ENCODE assay signal across 8 mouse cellular contexts in the genomic region with DNA sequence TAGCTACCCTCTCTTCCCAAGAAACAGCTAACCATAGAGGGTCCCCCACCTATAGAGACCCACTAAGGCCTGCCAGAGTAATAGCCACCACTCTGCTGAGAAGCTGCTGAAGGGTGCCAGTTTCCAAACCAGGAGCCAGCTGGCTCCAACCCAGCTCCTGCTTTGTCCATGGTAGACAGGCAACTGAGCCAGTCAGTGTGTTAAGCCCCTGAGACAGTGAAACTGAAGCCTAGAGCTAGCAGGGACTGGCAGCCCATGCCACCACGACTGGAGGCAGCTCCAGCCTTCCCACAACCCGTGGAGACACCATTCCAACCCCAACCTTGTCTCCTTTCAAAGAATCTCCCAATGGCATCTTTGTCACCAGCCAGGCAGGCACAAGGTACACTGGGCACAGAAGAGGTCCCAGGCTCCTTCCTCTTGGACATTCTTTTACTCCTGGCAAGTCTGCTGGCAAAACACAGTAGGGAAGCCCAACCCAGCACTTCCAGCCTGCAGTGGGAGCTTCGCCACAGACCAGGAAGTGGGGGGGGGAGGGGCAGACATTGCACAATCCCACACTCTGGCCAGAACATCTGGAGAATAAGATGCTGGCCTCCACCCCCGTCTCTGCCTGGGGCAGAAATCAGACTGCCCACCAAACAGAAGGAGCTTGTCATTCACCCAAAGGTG. TPM values are rescaled to one million over a fixed set of nuclear protein-coding genes. Genes with fewer than 3 reads are reported as not detected.
A peak's percentile ranks its signal among the peaks of the same experiment; 100 is the strongest.
DNase-seq lines count a peak whose midpoint lies in the region; ATAC-seq and TF ChIP-seq lines count a peak whose summit lies in the region.

No protein-coding gene starts in this region.

- TF ChIP-seq CTCF in hindbrain, postnatal 0 days (IDR thresholded peaks at IDR 0.05; ENCODE audit: low read depth), result no peak

- intact Hi-C loops in gastrocnemius, postnatal 36 days (cut with DNase I), result no loop called here

- no peaks in the 10 kb centered on the region for H3K9me3 ChIP-seq in hindbrain, postnatal 0 days (ENCODE audit: low read length)
- H3K9me3 ChIP-seq in liver, embryonic 13.5 days (replicated peaks), result no peaks in the 10 kb centered on the region
- no peaks in the 10 kb centered on the region for H3K9me3 ChIP-seq in neural tube, embryonic 12.5 days

- DNase-seq in cerebellum, adult 8-10 months, result peak; percentile 37
- DNase-seq in cerebellum, postnatal 36 days, result no peak
- DNase-seq in cerebellum, adult 9-11 months, result peak; percentile 67
- peak; percentile 82 to 90 for DNase-seq in gastrocnemius, postnatal 36 days
- peak; percentile 79 for DNase-seq in hindbrain, postnatal 0 days (ENCODE audit: low spot score)
- no peak for DNase-seq in liver, embryonic 13.5 days
- no peak for DNase-seq in left cerebral cortex, adult 9 months (ENCODE audit: low spot score in 2 of 2)

- peak overlapping the region; percentile 88; the same call in 1 of the 2 replicates for H3K27ac ChIP-seq in hindbrain, postnatal 0 days
- H3K27ac ChIP-seq in liver, embryonic 13.5 days, result peak overlapping the region; percentile 44
- H3K27ac ChIP-seq in neural tube, embryonic 12.5 days, result no peak overlapping the region

- no peak overlapping the region for H3K4me3 ChIP-seq in hindbrain, postnatal 0 days (ENCODE audit: low read length)
- H3K4me3 ChIP-seq in liver, embryonic 13.5 days (replicated peaks), result no peak overlapping the region
- H3K4me3 ChIP-seq in neural tube, embryonic 12.5 days, result no peak overlapping the region

- no peak overlapping the region for H3K4me2 ChIP-seq in hindbrain, postnatal 0 days (ENCODE audit: low read depth, low read length)
- no peak overlapping the region for H3K4me2 ChIP-seq in liver, embryonic 13.5 days
- 0 out of 2 replicates have a peak overlapping the region, but pooled peaks have one; percentile 12 for H3K4me2 ChIP-seq in neural tube, embryonic 12.5 days (replicated peaks)

- H3K36me3 ChIP-seq in hindbrain, postnatal 0 days (ENCODE audit: insufficient read depth, low read length), result no peaks in the 10 kb centered on the region
- H3K36me3 ChIP-seq in liver, embryonic 13.5 days, result peaks cover 17% of the 10 kb centered on the region
- peaks cover 13% of the 10 kb centered on the region for H3K36me3 ChIP-seq in neural tube, embryonic 12.5 days

- H3K9ac ChIP-seq in hindbrain, postnatal 0 days (replicated peaks; ENCODE audit: low read length), result no peak overlapping the region
- H3K9ac ChIP-seq in liver, embryonic 13.5 days, result no peak overlapping the region
- H3K9ac ChIP-seq in neural tube, embryonic 12.5 days, result no peak overlapping the region

- ATAC-seq in hindbrain, postnatal 0 days, result peak; percentile 19; the same call in 1 of the 2 replicates
- no peak for ATAC-seq in liver, embryonic 13.5 days (ENCODE audit: low read depth)
- no peak for ATAC-seq in neural tube, embryonic 12.5 days (ENCODE audit: low FRiP score, low read depth)

- H3K4me1 ChIP-seq in hindbrain, postnatal 0 days (ENCODE audit: insufficient read depth, low read length), result peaks cover 26% of the 10 kb centered on the region
- H3K4me1 ChIP-seq in liver, embryonic 13.5 days (replicated peaks), result peaks cover 81% of the 10 kb centered on the region
- H3K4me1 ChIP-seq in neural tube, embryonic 12.5 days, result peaks cover 53% of the 10 kb centered on the region

- WGBS in hindbrain, postnatal 0 days, result 23% methylated on average over 4 of the region's 4 CpGs
- 12% methylated on average over 4 of the region's 4 CpGs for WGBS in liver, embryonic 13.5 days (ENCODE audit: insufficient replicate concordance)
- 37% methylated on average over 4 of the region's 4 CpGs for WGBS in neural tube, embryonic 12.5 days

- peaks cover 3% of the 10 kb centered on the region; the same call in 1 of the 2 replicates for H3K27me3 ChIP-seq in hindbrain, postnatal 0 days (ENCODE audit: insufficient read depth, low read length)
- peaks cover 63% of the 10 kb centered on the region for H3K27me3 ChIP-seq in liver, embryonic 13.5 days
- peaks cover 10% of the 10 kb centered on the region for H3K27me3 ChIP-seq in neural tube, embryonic 12.5 days (replicated peaks)

RNA-seq across cellular contexts. Expression of gene Mpg, which starts 1.7 kb away (rescaled TPM):
- 1 to 10 TPM; 4.5 to 5.0 TPM for total RNA-seq in gastrocnemius, postnatal 36 days (2021)
- total RNA-seq in hindbrain, postnatal 0 days (2014; rRNA removed), result 24.5 and 30.0 TPM in 2 replicates
- 27.7 TPM in 2 replicates for polyA plus RNA-seq in hindbrain, postnatal 0 days (2015; fragmentation: Nextera tagmentation; extraction: Ambion mirVana)
- 19.7 and 21.6 TPM in 2 replicates for polyA plus RNA-seq in liver, embryonic 13.5 days (2015; fragmentation: Nextera tagmentation; extraction: Ambion mirVana)
- 30.3 and 30.7 TPM in 2 replicates for polyA plus RNA-seq in neural tube, embryonic 12.5 days (2016; fragmentation: Nextera tagmentation; extraction: Ambion mirVana)

RNA-seq across cellular contexts. Expression of gene Rhbdf1, which starts 2.5 kb away (rescaled TPM):
- total RNA-seq in gastrocnemius, postnatal 36 days (2021), result 10 to 100 TPM; 15.6 to 19.5 TPM
- 65.4 and 97.4 TPM in 2 replicates for total RNA-seq in hindbrain, postnatal 0 days (2014; rRNA removed)
- polyA plus RNA-seq in hindbrain, postnatal 0 days (2015; fragmentation: Nextera tagmentation; extraction: Ambion mirVana), result 22.8 and 22.9 TPM in 2 replicates
- 5.6 and 6.2 TPM in 2 replicates for polyA plus RNA-seq in liver, embryonic 13.5 days (2015; fragmentation: Nextera tagmentation; extraction: Ambion mirVana)
- polyA plus RNA-seq in neural tube, embryonic 12.5 days (2016; fragmentation: Nextera tagmentation; extraction: Ambion mirVana), result 26.4 and 32.9 TPM in 2 replicates

RNA-seq across cellular contexts. Expression of gene Snrnp25, which starts 19.4 kb away (rescaled TPM):
- total RNA-seq in gastrocnemius, postnatal 36 days (2021), result 10 to 100 TPM in 1 of 2 experiments, 1 to 10 TPM in 1; 9.8 to 10.7 TPM
- total RNA-seq in hindbrain, postnatal 0 days (2014; rRNA removed), result 18.1 and 21.7 TPM in 2 replicates
- polyA plus RNA-seq in hindbrain, postnatal 0 days (2015; fragmentation: Nextera tagmentation; extraction: Ambion mirVana), result 52.6 and 61.3 TPM in 2 replicates
- polyA plus RNA-seq in liver, embryonic 13.5 days (2015; fragmentation: Nextera tagmentation; extraction: Ambion mirVana), result 92.2 and 93.1 TPM in 2 replicates
- polyA plus RNA-seq in neural tube, embryonic 12.5 days (2016; fragmentation: Nextera tagmentation; extraction: Ambion mirVana), result 52.8 and 59.3 TPM in 2 replicates

RNA-seq across cellular contexts. Expression of gene Il9r, which starts 24.5 kb away (rescaled TPM):
- not detected for total RNA-seq in gastrocnemius, postnatal 36 days (2021)
- not detected in 2 replicates for total RNA-seq in hindbrain, postnatal 0 days (2014; rRNA removed)
- not detected in 2 replicates for polyA plus RNA-seq in hindbrain, postnatal 0 days (2015; fragmentation: Nextera tagmentation; extraction: Ambion mirVana)
- 0.08 and 0.13 TPM in 2 replicates for polyA plus RNA-seq in liver, embryonic 13.5 days (2015; fragmentation: Nextera tagmentation; extraction: Ambion mirVana)
- 0.08 TPM in 1 of 2 replicates, not detected in the other for polyA plus RNA-seq in neural tube, embryonic 12.5 days (2016; fragmentation: Nextera tagmentation; extraction: Ambion mirVana)

RNA-seq across cellular contexts. Expression of gene Nprl3, which starts 42.9 kb away (rescaled TPM):
- 10 to 100 TPM; 20.2 to 26.1 TPM for total RNA-seq in gastrocnemius, postnatal 36 days (2021)
- 38.4 and 53.0 TPM in 2 replicates for total RNA-seq in hindbrain, postnatal 0 days (2014; rRNA removed)
- polyA plus RNA-seq in hindbrain, postnatal 0 days (2015; fragmentation: Nextera tagmentation; extraction: Ambion mirVana), result 39.2 and 39.8 TPM in 2 replicates
- 27.5 and 29.7 TPM in 2 replicates for polyA plus RNA-seq in liver, embryonic 13.5 days (2015; fragmentation: Nextera tagmentation; extraction: Ambion mirVana)
- 41.9 and 46.9 TPM in 2 replicates for polyA plus RNA-seq in neural tube, embryonic 12.5 days (2016; fragmentation: Nextera tagmentation; extraction: Ambion mirVana)

Comparison
In these comparisons a context has a peak if more than half of its experiments do, and no peak if none do; other contexts are left out.
1. DNase-seq: peak in cerebellum, adult 8-10 months (single experiment), cerebellum, adult 9-11 months (single experiment), gastrocnemius, postnatal 36 days (2 of 2) and hindbrain, postnatal 0 days (single experiment); none in cerebellum, postnatal 36 days (0 of 2), liver, embryonic 13.5 days (single experiment) and left cerebral cortex, adult 9 months (0 of 2).